Mouse (Mus musculus) c-Kit-positive CD71-negative TER-119-negative erythroid progenitor cells, embryonic 14.5 days (primary cell): ENCODE measurements around the gene Tsfm.

Experiments
- DNase-seq: peaks from one replicate; pipeline ENCODE4 v3.0.0-alpha.2; 2013; ENCODE audit warnings: low read depth

Tsfm gene

GRCm38 (mm10) chr10:127041774-127042338, 11.2 kb upstream of the Tsfm start:
- DNase-seq = peak; percentile 77

GRCm38 (mm10) chr10:127041274-127041766, 10.7 kb upstream of the Tsfm start, which contains the start of the genes Mettl1 and Eef1akmt3:
Gene Mettl1 (plus strand): TSS chr10:127041414.
Gene Eef1akmt3 (minus strand): TSS chr10:127041513.
- no peak for DNase-seq

GRCm38 (mm10) chr10:127040569-127041214, 10.1 kb upstream of the Tsfm start:
- no peak for DNase-seq

- DNase-seq = no peak
These were observed 7.0 kb upstream of the Tsfm start for GRCm38 (mm10) chr10:127037641-127038040.

GRCm38 (mm10) chr10:127036273-127036672, 5.6 kb upstream of the Tsfm start:
- DNase-seq = no peak

DNA sequence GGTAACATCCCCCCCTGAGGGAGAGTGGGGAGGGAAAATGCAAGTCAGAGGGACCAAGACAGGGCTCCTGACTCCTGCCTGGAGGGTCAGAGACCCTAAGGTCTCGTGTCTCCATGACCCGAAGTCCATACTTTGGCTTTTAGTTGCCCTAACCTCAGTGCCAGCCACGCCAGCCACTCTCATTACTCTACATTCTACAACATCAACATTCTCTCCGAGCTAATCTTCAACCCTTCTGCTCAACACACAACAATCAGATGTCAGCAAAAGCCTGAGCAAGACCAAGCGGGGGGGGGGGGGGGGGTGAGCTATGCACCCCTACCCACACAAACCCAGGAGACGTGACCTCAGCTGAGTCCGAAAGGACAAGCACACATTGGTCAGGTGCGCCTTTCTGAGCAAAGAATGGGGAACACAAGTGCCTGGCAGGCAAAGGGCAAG, 2.7 kb upstream of the Tsfm start:
- DNase-seq = no peak

DNA sequence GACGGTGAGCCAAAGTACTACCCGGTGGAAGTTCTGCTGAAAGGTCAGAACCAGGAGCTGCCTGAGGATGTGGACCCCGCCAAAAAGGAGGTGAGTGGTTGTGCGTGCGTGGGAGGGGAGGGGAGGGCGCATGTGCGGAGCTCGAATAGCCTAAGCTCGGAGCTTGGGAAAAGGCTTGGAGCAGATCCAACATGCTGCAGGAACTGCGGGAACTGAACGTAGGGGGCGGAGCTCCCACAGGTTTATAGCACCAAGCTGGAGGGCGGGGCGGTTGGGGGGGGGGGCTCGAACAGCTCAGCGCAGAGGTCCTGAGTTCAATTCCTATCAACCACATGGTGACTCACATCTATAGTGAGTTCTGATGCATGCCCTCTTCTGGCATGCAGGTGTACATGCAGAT, 12.2 kb downstream of the Tsfm start:
- DNase-seq = no peak

DNA sequence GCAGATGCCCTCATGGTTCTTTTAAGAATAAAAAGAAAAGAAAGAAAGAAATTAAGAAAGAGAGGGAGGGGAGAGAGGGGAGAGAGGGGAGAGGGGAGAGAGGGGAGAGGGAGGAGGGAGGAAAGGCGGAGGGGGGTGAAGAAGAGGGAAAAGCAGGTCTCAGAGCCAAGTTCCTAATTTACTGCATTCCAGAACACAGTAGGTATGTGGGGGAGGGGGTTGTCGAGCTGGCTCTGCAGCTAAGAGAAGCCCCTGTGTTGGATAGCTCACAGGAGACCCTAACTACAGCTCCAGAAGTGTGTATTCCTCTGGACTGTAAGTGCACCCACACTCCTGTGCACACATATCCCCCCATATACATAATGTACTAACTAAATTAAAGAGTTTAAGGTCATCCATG, 13.6 kb downstream of the Tsfm start:
- no peak for DNase-seq

- no peak for DNase-seq
These were observed 14.2 kb downstream of the Tsfm start for GRCm38 (mm10) chr10:127016488-127016887.

DNA sequence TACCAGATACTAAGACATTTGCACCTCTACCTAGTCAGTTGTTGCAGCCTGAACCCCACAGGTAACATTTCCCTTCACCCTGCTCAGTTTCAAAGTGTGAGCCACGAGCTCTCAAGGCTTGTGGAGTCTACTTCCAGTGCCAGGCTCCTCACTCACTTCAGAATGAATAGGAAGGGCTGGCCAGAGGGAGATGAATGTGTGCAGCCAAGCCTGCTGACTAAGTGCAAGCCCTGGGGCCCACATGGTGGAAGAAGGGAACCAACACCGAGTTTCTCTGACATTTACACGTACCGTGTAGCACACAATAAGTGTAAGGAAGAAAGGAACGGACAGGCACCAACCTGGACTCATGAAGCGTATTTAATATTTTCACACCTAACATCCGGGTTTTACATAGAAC, 26.8 kb downstream of the Tsfm start:
- no peak for DNase-seq

DNA sequence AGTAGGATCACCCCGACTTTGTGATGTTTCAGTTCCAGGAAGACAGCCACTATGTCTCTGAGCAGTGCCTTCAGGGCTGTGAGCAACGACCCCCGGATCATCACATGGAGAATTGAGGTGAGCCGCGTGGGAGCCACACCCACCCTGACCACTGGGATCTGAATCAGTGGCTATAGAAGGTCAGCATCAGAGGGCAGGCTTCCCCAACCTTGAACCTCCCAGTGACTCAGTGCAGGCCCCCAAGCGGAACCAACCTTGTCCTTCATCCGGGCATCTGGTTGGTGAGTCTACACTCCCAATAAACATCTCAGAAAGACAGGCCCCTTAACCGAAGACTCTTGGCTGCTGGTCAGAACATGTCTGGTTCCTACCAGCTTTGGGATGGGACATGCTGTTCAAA, 27.3 kb downstream of the Tsfm start:
- no peak for DNase-seq

DNA sequence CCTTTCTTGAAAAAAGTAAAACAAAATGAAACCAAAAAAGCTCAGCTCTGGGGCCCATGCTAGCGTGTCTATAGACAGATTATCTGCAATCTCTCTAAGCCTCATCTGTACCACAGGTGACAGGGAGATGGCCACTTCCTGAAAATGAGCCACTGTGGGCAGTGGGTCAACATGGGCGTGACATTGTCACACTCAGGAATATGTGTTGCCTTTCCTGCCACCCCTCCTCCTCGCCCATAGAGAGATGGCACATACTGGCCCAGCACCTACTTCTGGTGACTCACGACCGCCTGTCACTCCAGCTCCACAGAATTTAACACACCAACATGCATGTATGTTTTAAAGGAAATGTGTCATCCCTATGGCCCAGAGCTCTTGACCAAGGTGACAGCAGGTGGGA, 27.9 kb downstream of the Tsfm start:
- DNase-seq = no peak

DNA sequence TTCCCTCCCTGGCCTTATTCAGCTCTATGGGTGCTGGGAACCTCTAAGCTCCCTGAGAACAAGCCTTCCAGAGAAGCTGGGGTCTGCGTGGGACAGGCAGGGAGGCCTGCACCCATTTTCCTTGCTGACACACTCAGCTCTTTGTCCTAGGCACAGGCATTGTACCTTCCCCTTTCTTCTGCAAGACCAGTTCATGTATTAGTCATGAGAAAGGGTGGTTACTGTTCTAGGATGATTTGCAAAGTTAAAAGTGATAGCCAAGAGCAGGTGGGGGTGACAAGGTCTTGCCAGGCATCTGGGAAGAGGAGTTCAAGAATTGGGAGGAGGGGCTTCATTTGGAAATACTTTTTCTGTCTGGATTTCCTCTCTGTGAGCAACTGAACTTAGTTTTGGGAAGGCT, 28.6 kb downstream of the Tsfm start:
- no peak for DNase-seq

DNA sequence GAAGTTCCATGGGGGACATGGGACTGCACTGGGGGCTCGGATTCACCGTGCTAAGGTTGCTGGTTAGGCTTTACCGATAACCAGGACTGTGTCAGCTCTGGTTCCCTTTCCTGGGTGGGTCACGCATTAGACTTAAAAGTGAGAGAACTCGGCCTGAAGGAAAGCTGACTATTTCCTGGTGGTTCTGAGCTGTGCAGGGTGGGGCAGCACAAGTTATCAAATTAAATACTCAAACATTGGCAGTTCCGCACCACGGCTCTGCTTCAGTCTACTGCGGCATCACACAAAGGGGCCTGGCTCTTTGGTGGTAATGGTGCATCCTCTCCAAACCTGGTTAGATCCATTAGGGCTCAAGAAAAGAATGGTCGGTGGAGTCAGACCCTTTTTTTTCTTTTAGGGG, 29.3 kb downstream of the Tsfm start:
- no peak for DNase-seq

DNA sequence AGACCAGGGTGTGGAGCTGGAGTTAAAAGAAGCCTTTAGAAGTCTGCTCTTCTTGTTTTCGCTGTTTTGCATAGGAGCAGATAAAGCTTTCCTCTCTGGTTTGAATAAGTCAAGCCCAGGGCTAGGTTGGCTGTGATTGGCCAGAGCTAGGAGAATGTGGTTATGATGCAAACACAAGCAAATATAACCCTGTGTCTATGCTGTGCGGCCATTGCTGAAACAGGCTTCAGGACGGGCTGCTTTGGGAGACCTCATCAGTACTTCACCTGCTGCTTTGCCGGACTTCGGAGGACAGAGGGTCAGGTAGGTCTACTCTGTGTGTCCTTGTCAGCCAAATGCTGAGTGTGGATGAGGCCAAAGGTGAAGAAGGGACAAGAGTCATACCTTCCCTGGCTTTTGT, 30.1 kb downstream of the Tsfm start, which contains the start of gene Avil:
Gene Avil (plus strand): TSS at position 181 of the 400 bp plus-strand sequence.
- no peak for DNase-seq

- DNase-seq = no peak
These were observed 33.1 kb downstream of the Tsfm start for GRCm38 (mm10) chr10:126997340-126998113.

GRCm38 (mm10) chr10:126993621-126994020, 37.0 kb downstream of the Tsfm start:
- no peak for DNase-seq

GRCm38 (mm10) chr10:126991676-126992075, 39.0 kb downstream of the Tsfm start:
- DNase-seq = no peak

DNA sequence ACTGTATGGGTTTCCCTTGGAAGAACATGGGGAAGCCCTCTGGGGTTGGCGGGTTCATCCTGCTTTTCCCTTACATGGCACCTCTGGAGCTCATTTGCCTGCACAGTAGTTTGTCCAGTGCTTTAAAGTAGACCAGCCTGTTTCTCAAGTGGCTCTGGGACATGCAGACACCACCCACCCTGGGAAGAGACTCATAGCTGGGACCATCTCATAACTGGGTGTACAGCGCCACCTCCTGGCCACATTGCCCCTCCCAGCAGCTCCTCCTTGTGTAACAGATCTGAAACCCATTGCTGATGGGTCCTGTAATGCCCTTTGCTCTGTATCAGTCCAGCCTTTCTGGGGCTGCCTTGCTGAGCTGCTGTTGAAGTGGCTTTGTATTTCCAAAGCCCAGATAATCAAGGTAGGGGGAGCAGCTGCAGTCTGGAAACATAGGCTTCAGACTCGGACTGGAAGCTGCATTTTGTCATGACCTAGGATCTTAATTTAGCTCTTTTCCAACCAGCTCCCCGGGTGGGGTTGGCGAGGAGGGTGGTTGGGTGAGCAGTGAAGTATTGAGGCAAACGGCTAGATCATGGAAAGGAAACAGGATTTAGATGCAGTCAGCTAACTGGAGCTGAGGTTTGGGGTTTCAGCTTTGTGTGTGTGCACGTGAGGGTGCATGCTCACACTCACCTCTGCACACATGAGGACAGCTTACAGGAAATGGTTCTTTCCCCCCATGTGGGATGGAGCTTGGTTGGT, 40.2 kb downstream of the Tsfm start:
- peak; percentile 82 for DNase-seq

GRCm38 (mm10) chr10:126988513-126989165, 42.0 kb downstream of the Tsfm start:
- no peak for DNase-seq
